Mouse (Mus musculus) brain, embryonic 14.5 days (tissue): ENCODE measurements at regions not wholly inside any gene's neighbourhood (a gene's known extent, or its start where the extent isn't known, plus 50 kb on each side); places are given as distances from the start of the nearest gene placed in this dataset.

Experiments used
- CTCF ChIP-seq: fragments of 200-500 bp; IDR thresholded peaks from 2 replicates; pipeline ENCODE4 v1.5.1; 2012; ENCODE audit warnings: inconsistent platforms, mild to moderate bottlenecking, moderate library complexity, borderline replicate concordance; ENCODE audit not compliant: insufficient read depth, insufficient read length; ENCODE audit errors: extremely low read depth
- POLR2A ChIP-seq: fragments of 200-500 bp; IDR thresholded peaks from 2 replicates; pipeline ENCODE4 v1.6.1; 2012; ENCODE audit warnings: mild to moderate bottlenecking, inconsistent platforms, borderline replicate concordance; ENCODE audit not compliant: poor library complexity, insufficient read depth, insufficient read length, severe bottlenecking; ENCODE audit errors: extremely low read depth

GRCm38 (mm10) chr15:3669411-3669810 is 86.1 kb upstream of the Ghr start:
- TF ChIP-seq CTCF (no peak), POLR2A (no peak)
